Mouse (Mus musculus) embryonic facial prominence, embryonic 15.5 days (tissue): ENCODE results near the gene Kcnq1. TPM values are rescaled to one million over a fixed set of nuclear protein-coding genes. Genes with fewer than 3 reads are reported as not detected.
A peak's percentile ranks its signal among the peaks of the same experiment; 100 is the strongest.

ENCODE experiments used
- ATAC-seq: fragments of 200-750 bp; cut with Nextera tagmentation; 2 replicates; pipeline ENCODE4 v1.8.0; 2017; ENCODE audit warnings: low read depth, moderate TSS enrichment; ENCODE audit not compliant: insufficient number of reproducible peaks, low FRiP score, low TSS enrichment
- H3K27ac ChIP-seq: fragments of 300-500 bp; sonication (generic); replicated peaks from 2 replicates; pipeline ENCODE4 v1.5.1; 2015; ENCODE audit warnings: mild to moderate bottlenecking, inconsistent platforms
- H3K27me3 ChIP-seq: fragments of 300-500 bp; sonication (generic); 2 replicates; pipeline ENCODE4 v1.6.1; 2015; ENCODE audit warnings: inconsistent platforms
- H3K36me3 ChIP-seq: fragments of 300-500 bp; sonication (generic); 2 replicates; pipeline ENCODE4 v1.6.1; 2015; ENCODE audit warnings: mild to moderate bottlenecking, inconsistent platforms
- H3K4me1 ChIP-seq: fragments of 300-500 bp; sonication (generic); 2 replicates; pipeline ENCODE4 v1.6.1; 2015; ENCODE audit warnings: inconsistent platforms
- H3K4me2 ChIP-seq: fragments of 300-500 bp; sonication (generic); replicated peaks from 2 replicates; pipeline ENCODE4 v1.6.1; 2015; ENCODE audit warnings: mild to moderate bottlenecking, inconsistent platforms
- H3K4me3 ChIP-seq: fragments of 300-500 bp; sonication (generic); replicated peaks from 2 replicates; pipeline ENCODE4 v1.5.1; 2015; ENCODE audit warnings: mild to moderate bottlenecking, inconsistent platforms
- H3K9ac ChIP-seq: fragments of 300-500 bp; sonication (generic); 2 replicates; pipeline ENCODE4 v1.6.1; 2015; ENCODE audit warnings: inconsistent platforms
- H3K9me3 ChIP-seq: fragments of 300-500 bp; sonication (generic); replicated peaks from 2 replicates; pipeline ENCODE4 v1.6.1; 2016; ENCODE audit warnings: inconsistent platforms
- WGBS: fragments of 180-500 bp; shearing (Covaris S2); methylation state at CpG from one replicate; pipeline ENCODE4 v1.1.7; 2015; 5-methylcytosine and 5-hydroxymethylcytosine counted together
- polyA plus RNA-seq: library from polyadenylated mRNA; unstranded; fragments of >200 nt; fragmentation: Nextera tagmentation; extraction: Ambion mirVana; gene quantifications from 2 replicates; pipeline ENCODE4 v1.2.1, GENCODE M21; 2015

Kcnq1 gene
- polyA plus RNA-seq, 1 experiment from 2014 or later, result 1.4 TPM

GRCm38 (mm10) chr7:143111719-143112118 lies 5.6 kb downstream of the Kcnq1 start:
- H3K4me3 ChIP-seq, result no peak overlapping the region
- H3K4me1 ChIP-seq, result peaks cover 13% of the 10 kb centered on the region
- H3K27me3 ChIP-seq, result peaks cover 38% of the 10 kb centered on the region
- no peaks in the 10 kb centered on the region for H3K36me3 ChIP-seq
- H3K9me3 ChIP-seq, result 0 out of 2 replicates have a peak, but pooled peaks cover 4% of the 10 kb centered on the region
- H3K4me2 ChIP-seq, result no peak overlapping the region
- no peak overlapping the region for H3K9ac ChIP-seq
- no peak for ATAC-seq
- WGBS, result 63% methylated on average over 4 of the region's 4 CpGs
- no peak overlapping the region for H3K27ac ChIP-seq

- no peak for ATAC-seq
- Histone ChIP-seq H3K27ac (no peak overlapping the region), H3K4me2 (no peak overlapping the region), H3K4me3 (no peak overlapping the region), H3K4me1 (peaks cover 7% of the 10 kb centered on the region), H3K27me3 (peaks cover 31% of the 10 kb centered on the region), H3K36me3 (no peaks in the 10 kb centered on the region), H3K9me3 (0 out of 2 replicates have a peak, but pooled peaks cover 4% of the 10 kb centered on the region), H3K9ac (no peak overlapping the region)
- 10% methylated on average over 1 of the region's 1 CpGs for WGBS
These were observed 6.2 kb downstream of the Kcnq1 start for GRCm38 (mm10) chr7:143112395-143112794.

GRCm38 (mm10) chr7:143114773-143115172 lies 8.6 kb downstream of the Kcnq1 start:
- no peak for ATAC-seq
- Histone ChIP-seq H3K27me3 (0 out of 2 replicates have a peak, but pooled peaks cover 7% of the 10 kb centered on the region), H3K9ac (no peak overlapping the region), H3K27ac (no peak overlapping the region), H3K4me2 (no peak overlapping the region), H3K9me3 (0 out of 2 replicates have a peak, but pooled peaks cover 4% of the 10 kb centered on the region), H3K4me3 (no peak overlapping the region), H3K36me3 (no peaks in the 10 kb centered on the region), H3K4me1 (peaks cover 3% of the 10 kb centered on the region; the same call in 1 of the 2 replicates)

GRCm38 (mm10) chr7:143116521-143116920 lies 10.4 kb downstream of the Kcnq1 start:
- no peak overlapping the region for H3K27ac ChIP-seq
- no peaks in the 10 kb centered on the region for H3K27me3 ChIP-seq
- no peak overlapping the region for H3K4me2 ChIP-seq
- H3K36me3 ChIP-seq, result no peaks in the 10 kb centered on the region
- H3K4me1 ChIP-seq, result peaks cover 11% of the 10 kb centered on the region; the same call in 1 of the 2 replicates
- H3K4me3 ChIP-seq, result no peak overlapping the region
- WGBS, result 75% methylated on average over 5 of the region's 5 CpGs
- H3K9ac ChIP-seq, result no peak overlapping the region
- H3K9me3 ChIP-seq, result 0 out of 2 replicates have a peak, but pooled peaks cover 4% of the 10 kb centered on the region
- no peak for ATAC-seq

GRCm38 (mm10) chr7:143119407-143119806 lies 13.2 kb downstream of the Kcnq1 start:
- 38% methylated on average over 1 of the region's 1 CpGs for WGBS
- H3K9ac ChIP-seq, result no peak overlapping the region
- no peak overlapping the region for H3K4me2 ChIP-seq
- H3K4me1 ChIP-seq, result peaks cover 24% of the 10 kb centered on the region
- H3K4me3 ChIP-seq, result no peak overlapping the region
- no peak overlapping the region for H3K27ac ChIP-seq
- ATAC-seq, result peak; percentile 55; the same call in 1 of the 2 replicates
- no peaks in the 10 kb centered on the region for H3K36me3 ChIP-seq
- no peaks in the 10 kb centered on the region for H3K27me3 ChIP-seq
- 0 out of 2 replicates have a peak, but pooled peaks cover 4% of the 10 kb centered on the region for H3K9me3 ChIP-seq

GRCm38 (mm10) chr7:143119826-143120225 lies 13.7 kb downstream of the Kcnq1 start:
- H3K4me3 ChIP-seq, result no peak overlapping the region
- H3K4me2 ChIP-seq, result no peak overlapping the region
- H3K27me3 ChIP-seq, result no peaks in the 10 kb centered on the region

GRCm38 (mm10) chr7:143122191-143122590 lies 16.0 kb downstream of the Kcnq1 start:
- no peaks in the 10 kb centered on the region for H3K36me3 ChIP-seq
- no peak overlapping the region for H3K4me3 ChIP-seq
- no peaks in the 10 kb centered on the region for H3K9me3 ChIP-seq
- no peaks in the 10 kb centered on the region for H3K27me3 ChIP-seq
- H3K4me1 ChIP-seq, result peaks cover 32% of the 10 kb centered on the region
- H3K4me2 ChIP-seq, result no peak overlapping the region
- no peak for ATAC-seq
- no peak overlapping the region for H3K27ac ChIP-seq
- no peak overlapping the region for H3K9ac ChIP-seq
- 69% methylated on average over 5 of the region's 5 CpGs for WGBS

More at GRCm38 (mm10) chr7:143119826-143120225, 13.7 kb downstream of the Kcnq1 start:
- no peak for ATAC-seq
- H3K27ac ChIP-seq, result no peak overlapping the region
- WGBS, result 72% methylated on average over 3 of the region's 3 CpGs
- H3K4me1 ChIP-seq, result peaks cover 28% of the 10 kb centered on the region
- 0 out of 2 replicates have a peak, but pooled peaks cover 3% of the 10 kb centered on the region for H3K9me3 ChIP-seq
- H3K9ac ChIP-seq, result no peak overlapping the region
- no peaks in the 10 kb centered on the region for H3K36me3 ChIP-seq

- peaks cover 32% of the 10 kb centered on the region for H3K4me1 ChIP-seq
- H3K9me3 ChIP-seq, result no peaks in the 10 kb centered on the region
- no peaks in the 10 kb centered on the region for H3K27me3 ChIP-seq
- H3K4me2 ChIP-seq, result no peak overlapping the region
- WGBS, result 13% methylated on average over 6 of the region's 6 CpGs
- H3K36me3 ChIP-seq, result no peaks in the 10 kb centered on the region
- ATAC-seq, result peak; percentile 81
- no peak overlapping the region for H3K9ac ChIP-seq
- H3K27ac ChIP-seq, result 0 out of 2 replicates have a peak overlapping the region, but pooled peaks have one; percentile 8
- no peak overlapping the region for H3K4me3 ChIP-seq
These were observed 17.9 kb downstream of the Kcnq1 start for GRCm38 (mm10) chr7:143123876-143124669.

GRCm38 (mm10) chr7:143124902-143125301 lies 18.7 kb downstream of the Kcnq1 start:
- Histone ChIP-seq H3K4me3 (no peak overlapping the region), H3K9me3 (no peaks in the 10 kb centered on the region), H3K36me3 (no peaks in the 10 kb centered on the region), H3K27ac (0 out of 2 replicates have a peak overlapping the region, but pooled peaks have one; percentile 8), H3K4me2 (no peak overlapping the region), H3K9ac (no peak overlapping the region), H3K4me1 (peaks cover 28% of the 10 kb centered on the region), H3K27me3 (no peaks in the 10 kb centered on the region)
- ATAC-seq, result no peak
- 61% methylated on average over 3 of the region's 3 CpGs for WGBS

GRCm38 (mm10) chr7:143132815-143133214 lies 26.7 kb downstream of the Kcnq1 start:
- WGBS, result 84% methylated on average over 5 of the region's 5 CpGs
- Histone ChIP-seq H3K4me1 (no peaks in the 10 kb centered on the region), H3K9ac (no peak overlapping the region), H3K4me2 (no peak overlapping the region), H3K4me3 (no peak overlapping the region), H3K36me3 (no peaks in the 10 kb centered on the region), H3K27ac (no peak overlapping the region), H3K9me3 (no peaks in the 10 kb centered on the region), H3K27me3 (no peaks in the 10 kb centered on the region)
- ATAC-seq, result no peak

- Histone ChIP-seq H3K9ac (no peak overlapping the region), H3K9me3 (no peaks in the 10 kb centered on the region), H3K4me3 (no peak overlapping the region), H3K4me2 (no peak overlapping the region), H3K36me3 (no peaks in the 10 kb centered on the region), H3K27ac (no peak overlapping the region), H3K4me1 (no peaks in the 10 kb centered on the region), H3K27me3 (no peaks in the 10 kb centered on the region)
- whole genome bisulfite sequencing, result 45% methylated on average over 2 of the region's 2 CpGs
- ATAC-seq, result no peak
These were observed 30.0 kb downstream of the Kcnq1 start for GRCm38 (mm10) chr7:143136125-143136524.
